In the genomic region with DNA sequence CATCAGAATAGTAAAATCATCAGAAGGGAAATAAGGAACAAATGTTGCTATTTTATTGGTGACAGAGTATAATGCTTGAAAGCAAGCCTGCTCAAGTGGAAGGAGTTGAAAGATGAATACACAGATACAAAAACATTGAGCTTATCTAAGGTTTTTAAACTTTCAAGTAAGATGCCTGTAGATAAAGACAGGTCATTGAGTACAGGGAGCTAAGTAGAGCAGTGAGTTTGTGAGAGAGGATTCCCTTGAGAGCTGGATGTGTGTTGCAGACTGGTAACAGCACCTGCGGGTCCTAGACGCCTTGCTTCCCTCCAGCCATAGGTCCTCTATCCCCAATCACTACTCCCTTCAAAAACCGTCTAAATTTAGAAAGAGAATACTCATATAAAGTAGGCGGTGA, we compare ENCODE assay signal across 9 mouse cellular contexts. TPM values are rescaled to one million over a fixed set of nuclear protein-coding genes. Genes with fewer than 3 reads are reported as not detected.
DNase-seq lines count a peak whose midpoint lies in the region; ATAC-seq and TF ChIP-seq lines count a peak whose summit lies in the region.
"Had no signal": no experiment of that assay in that cellular context is flagged by ENCODE, and none has a peak within 500 bp of the region (broad histone marks: within the 10 kb centered on the region; RNA-seq: fewer than 3 reads in every experiment).

No protein-coding gene starts in this region.

- H3K4me3 ChIP-seq in lung, embryonic 14.5 days (ENCODE audit: low read depth, low read length), result peak overlapping the region; percentile 87
- H3K4me3 ChIP-seq in forebrain, embryonic 12.5 days (replicated peaks), result peak overlapping the region; percentile 10; the same call in 1 of the 2 replicates
- H3K4me3 ChIP-seq in limb, embryonic 12.5 days (replicated peaks), result peak overlapping the region; percentile 81; the same call in 1 of the 2 replicates
- peak overlapping the region; percentile 13; the same call in 1 of the 2 replicates for H3K4me3 ChIP-seq in neural tube, embryonic 15.5 days (replicated peaks)

- no peak for DNase-seq in lung, embryonic 14.5 days
- DNase-seq in lung, postnatal 14 days, result no peak
- no peak for DNase-seq in ovary, adult 18-20 months (ENCODE audit: low spot score)
- no peak for DNase-seq in ovary, postnatal 14 days (ENCODE audit: low spot score)
- no peak for DNase-seq in kidney, adult 8-10 months
- DNase-seq: adrenal gland, postnatal 25 days had no signal

- H3K27me3 ChIP-seq in lung, embryonic 14.5 days (ENCODE audit: insufficient read depth, low read length), result no peaks in the 10 kb centered on the region
- no peaks in the 10 kb centered on the region for H3K27me3 ChIP-seq in forebrain, embryonic 12.5 days
- H3K27me3 ChIP-seq in limb, embryonic 12.5 days, result no peaks in the 10 kb centered on the region
- H3K27me3 ChIP-seq in neural tube, embryonic 15.5 days (replicated peaks), result no peaks in the 10 kb centered on the region

- H3K9ac ChIP-seq in lung, embryonic 14.5 days, result peak overlapping the region; percentile 19; the same call in 1 of the 2 replicates
- peak overlapping the region; percentile 30; the same call in 1 of the 2 replicates for H3K9ac ChIP-seq in forebrain, embryonic 12.5 days
- H3K9ac ChIP-seq in limb, embryonic 12.5 days (replicated peaks), result no peak overlapping the region
- 0 out of 2 replicates have a peak overlapping the region, but pooled peaks have one; percentile 7 for H3K9ac ChIP-seq in neural tube, embryonic 15.5 days (replicated peaks)

- H3K4me1 ChIP-seq in lung, embryonic 14.5 days (ENCODE audit: insufficient read depth), result peaks cover 15% of the 10 kb centered on the region; the same call in 1 of the 2 replicates
- H3K4me1 ChIP-seq in forebrain, embryonic 12.5 days, result peaks cover 30% of the 10 kb centered on the region
- H3K4me1 ChIP-seq in limb, embryonic 12.5 days (replicated peaks), result peaks cover 40% of the 10 kb centered on the region
- H3K4me1 ChIP-seq in neural tube, embryonic 15.5 days, result peaks cover 38% of the 10 kb centered on the region

- no peak overlapping the region for H3K27ac ChIP-seq in lung, embryonic 14.5 days (ENCODE audit: low read depth)
- H3K27ac ChIP-seq in forebrain, embryonic 12.5 days, result no peak overlapping the region
- no peak overlapping the region for H3K27ac ChIP-seq in limb, embryonic 12.5 days
- no peak overlapping the region for H3K27ac ChIP-seq in neural tube, embryonic 15.5 days (replicated peaks)

- H3K36me3 ChIP-seq in lung, embryonic 14.5 days (ENCODE audit: insufficient read depth), result no peaks in the 10 kb centered on the region
- H3K36me3 ChIP-seq in forebrain, embryonic 12.5 days (replicated peaks), result no peaks in the 10 kb centered on the region
- H3K36me3 ChIP-seq in limb, embryonic 12.5 days, result no peaks in the 10 kb centered on the region
- H3K36me3 ChIP-seq in neural tube, embryonic 15.5 days, result no peaks in the 10 kb centered on the region

- WGBS in lung, embryonic 14.5 days, result 10% methylated on average over 4 of the region's 4 CpGs
- WGBS in forebrain, embryonic 12.5 days, result 12% methylated on average over 4 of the region's 4 CpGs
- WGBS in limb, embryonic 12.5 days, result 19% methylated on average over 4 of the region's 4 CpGs
- WGBS in neural tube, embryonic 15.5 days, result 31% methylated on average over 4 of the region's 4 CpGs

- no peak for ATAC-seq in lung, embryonic 14.5 days (ENCODE audit: insufficient read depth)
- ATAC-seq in forebrain, embryonic 12.5 days (ENCODE audit: low FRiP score), result no peak
- ATAC-seq in limb, embryonic 12.5 days (ENCODE audit: insufficient number of reproducible peaks, insufficient read depth, low FRiP score, low TSS enrichment, low read depth), result no peak
- no peak for ATAC-seq in neural tube, embryonic 15.5 days (ENCODE audit: low FRiP score)

- H3K9me3 ChIP-seq in lung, embryonic 14.5 days (ENCODE audit: low read depth, low read length), result no peaks in the 10 kb centered on the region
- no peaks in the 10 kb centered on the region for H3K9me3 ChIP-seq in forebrain, embryonic 12.5 days
- H3K9me3 ChIP-seq in limb, embryonic 12.5 days, result no peaks in the 10 kb centered on the region
- no peaks in the 10 kb centered on the region for H3K9me3 ChIP-seq in neural tube, embryonic 15.5 days (replicated peaks)

- peak overlapping the region; percentile 78 for H3K4me2 ChIP-seq in lung, embryonic 14.5 days
- H3K4me2 ChIP-seq in forebrain, embryonic 12.5 days, result peak overlapping the region; percentile 66
- peak overlapping the region; percentile 67 for H3K4me2 ChIP-seq in limb, embryonic 12.5 days
- H3K4me2 ChIP-seq in neural tube, embryonic 15.5 days, result peak overlapping the region; percentile 66

- no peak for TF ChIP-seq CTCF in lung, embryonic 14.5 days (IDR thresholded peaks at IDR 0.05; ENCODE audit: low read depth)

RNA-seq across cellular contexts. Expression of gene Pik3ca, which starts 1.2 kb away (rescaled TPM):
- 17.3 and 17.6 TPM in 2 replicates for polyA plus RNA-seq in lung, embryonic 14.5 days (2014; fragmentation: Nextera tagmentation; extraction: Ambion mirVana)
- 12.9 and 15.6 TPM in 2 replicates for polyA plus RNA-seq in forebrain, embryonic 12.5 days (2016; fragmentation: Nextera tagmentation; extraction: Ambion mirVana)
- 11.4 and 12.0 TPM in 2 replicates for polyA plus RNA-seq in limb, embryonic 12.5 days (2016; fragmentation: Nextera tagmentation; extraction: Ambion mirVana)
- polyA plus RNA-seq in neural tube, embryonic 15.5 days (2015; fragmentation: Nextera tagmentation; extraction: Ambion mirVana), result 11.4 and 12.3 TPM in 2 replicates

RNA-seq across cellular contexts. Expression of gene Zmat3, which starts 32.8 kb away (rescaled TPM):
- 4.9 and 5.2 TPM in 2 replicates for polyA plus RNA-seq in lung, embryonic 14.5 days (2014; fragmentation: Nextera tagmentation; extraction: Ambion mirVana)
- 9.5 and 11.7 TPM in 2 replicates for polyA plus RNA-seq in forebrain, embryonic 12.5 days (2016; fragmentation: Nextera tagmentation; extraction: Ambion mirVana)
- polyA plus RNA-seq in limb, embryonic 12.5 days (2016; fragmentation: Nextera tagmentation; extraction: Ambion mirVana), result 5.4 and 5.9 TPM in 2 replicates
- polyA plus RNA-seq in neural tube, embryonic 15.5 days (2015; fragmentation: Nextera tagmentation; extraction: Ambion mirVana), result 7.5 and 7.6 TPM in 2 replicates

Comparison
In these comparisons a context has a peak if more than half of its experiments do, and no peak if none do; other contexts are left out.
1. H3K4me3 ChIP-seq: peak in every context shown above with its lines; median percentile 87 in lung, embryonic 14.5 days; 81 in limb, embryonic 12.5 days; 13 in neural tube, embryonic 15.5 days; 10 in forebrain, embryonic 12.5 days.